Comparison of ENCODE assay signal across 15 mouse cellular contexts in the genomic region with DNA sequence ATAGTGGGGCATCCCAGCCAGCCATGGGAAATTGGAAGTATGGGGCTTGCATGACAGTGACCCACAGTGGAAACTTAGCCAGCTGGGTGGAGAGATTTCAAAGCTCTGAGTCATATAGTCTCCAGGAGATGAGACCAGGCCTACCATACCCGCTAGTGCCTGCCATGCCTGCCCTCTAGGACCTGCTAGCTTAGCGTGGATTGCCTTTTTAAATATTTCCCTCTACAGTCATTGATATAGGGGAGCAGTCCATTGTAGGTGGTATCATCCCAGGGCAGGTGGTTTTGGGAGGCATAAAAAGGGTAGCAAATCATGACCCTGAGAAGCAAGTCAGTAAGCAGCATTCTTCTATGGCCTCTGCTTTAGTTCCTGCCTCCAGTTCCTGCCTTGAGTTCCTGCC.
"Had no signal": no experiment of that assay in that cellular context is flagged by ENCODE, and none has a peak within 500 bp of the region (broad histone marks: within the 10 kb centered on the region; RNA-seq: fewer than 3 reads in every experiment).

No protein-coding gene starts in this region.

- H3K4me3 ChIP-seq: neural tube, embryonic 15.5 days; stomach, embryonic 15.5 days had no signal

- H3K27ac ChIP-seq: neural tube, embryonic 15.5 days; stomach, embryonic 15.5 days; stomach, postnatal 0 days had no signal

- DNase-seq: retina, postnatal 1 day; right cerebral cortex, adult 18-20 months; right cerebral cortex, postnatal 14 days; right cerebral cortex, postnatal 25 days; right cerebral cortex, postnatal 4 days; spleen, adult 18-20 months; thymus, adult 18-20 months; thymus, adult 2 months; thymus, postnatal 14 days; thymus, postnatal 25 days; thymus, postnatal 36 days; thymus, postnatal 4 days had no signal
